8 mouse cellular contexts compared by ENCODE assay signal in the genomic region with DNA sequence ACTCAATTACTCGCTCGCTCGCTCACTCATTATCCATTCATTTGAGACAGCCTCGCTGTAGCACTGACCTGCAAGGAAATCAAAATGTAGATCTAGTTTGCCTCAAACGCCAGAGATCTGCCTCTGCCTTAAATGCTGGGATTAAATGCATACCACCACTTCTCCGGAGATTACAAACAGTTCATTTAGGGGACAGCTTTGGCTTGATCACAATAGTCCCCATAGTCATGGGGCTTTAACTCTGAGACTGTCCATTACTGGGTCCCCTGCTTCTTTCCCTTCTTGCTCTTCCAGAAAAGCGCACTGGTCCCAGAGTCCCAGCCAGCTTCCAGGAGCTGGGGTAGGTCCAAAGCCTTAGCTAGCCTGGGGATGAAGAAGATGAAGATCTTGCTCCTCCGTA. TPM values are rescaled to one million over a fixed set of nuclear protein-coding genes. Genes with fewer than 3 reads are reported as not detected.
DNase-seq lines count a peak whose midpoint lies in the region; ATAC-seq and TF ChIP-seq lines count a peak whose summit lies in the region.

AI854703 (plus strand) TSS at position 301 of the 400 bp plus-strand sequence.

- no peak within 1 kb of the TSS for H3K27ac ChIP-seq in forebrain, embryonic 11.5 days (ENCODE audit: low read depth, low read length)
- no peak within 1 kb of the TSS for H3K27ac ChIP-seq in neural tube, embryonic 13.5 days (replicated peaks)

- no peak for DNase-seq in lung, adult 2 months
- DNase-seq in lung, adult 18-20 months: no peak
- no peak for DNase-seq in forebrain, embryonic 11.5 days (ENCODE audit: low spot score)
- no peak for DNase-seq in layer of hippocampus, postnatal 36 days
- no peak for DNase-seq in spleen, postnatal 36 days (ENCODE audit: low spot score in 2 of 2)
- no peak for DNase-seq in cerebellum, postnatal 14 days
- no peak for DNase-seq in adrenal gland, postnatal 25 days

- 0 out of 2 replicates have a peak, but pooled peaks have one; percentile 3 for ATAC-seq in forebrain, embryonic 11.5 days (replicated peaks; ENCODE audit: low FRiP score)
- no peak for ATAC-seq in neural tube, embryonic 13.5 days (ENCODE audit: low read depth)

- H3K4me3 ChIP-seq in lung, adult 2 months (replicated peaks; ENCODE audit: extremely low read depth, low read depth, low read length): peak within 1 kb of the TSS; percentile 47
- peak within 1 kb of the TSS; percentile 40 for H3K4me3 ChIP-seq in forebrain, embryonic 11.5 days (ENCODE audit: low read depth, low read length)
- peak within 1 kb of the TSS; percentile 50 for H3K4me3 ChIP-seq in neural tube, embryonic 13.5 days

- no peak for TF ChIP-seq CTCF in lung, adult 2 months (IDR thresholded peaks at IDR 0.05; ENCODE audit: insufficient read depth, low read length)

- H3K36me3 ChIP-seq in forebrain, embryonic 11.5 days (ENCODE audit: control insufficient read depth, insufficient read depth, low read length): no peaks in the 10 kb centered on the region; the same call in 1 of the 2 replicates
- peaks cover 5% of the 10 kb centered on the region; the same call in 1 of the 2 replicates for H3K36me3 ChIP-seq in neural tube, embryonic 13.5 days

- no peaks in the 10 kb centered on the region for H3K4me1 ChIP-seq in lung, adult 2 months (ENCODE audit: control insufficient read depth, insufficient read depth, low read length)
- H3K4me1 ChIP-seq in forebrain, embryonic 11.5 days (replicated peaks; ENCODE audit: control insufficient read depth, insufficient read depth, low read length): peaks cover 2% of the 10 kb centered on the region; the same call in 1 of the 2 replicates
- peaks cover 29% of the 10 kb centered on the region for H3K4me1 ChIP-seq in neural tube, embryonic 13.5 days (replicated peaks)

- peaks cover 30% of the 10 kb centered on the region for H3K27me3 ChIP-seq in forebrain, embryonic 11.5 days (ENCODE audit: control insufficient read depth, insufficient read depth, low read length)
- peaks cover 42% of the 10 kb centered on the region for H3K27me3 ChIP-seq in neural tube, embryonic 13.5 days

- no peaks in the 10 kb centered on the region for H3K9me3 ChIP-seq in forebrain, embryonic 11.5 days (ENCODE audit: control insufficient read depth, low read length)
- H3K9me3 ChIP-seq in neural tube, embryonic 13.5 days: no peaks in the 10 kb centered on the region

- no peak for TF ChIP-seq POLR2A in lung, adult 2 months (IDR thresholded peaks at IDR 0.05; ENCODE audit: borderline replicate concordance, extremely low read depth, low read depth, low read length)

- peak within 1 kb of the TSS; percentile 70 for H3K4me2 ChIP-seq in forebrain, embryonic 11.5 days (ENCODE audit: low read depth, low read length, severe bottlenecking)
- H3K4me2 ChIP-seq in neural tube, embryonic 13.5 days: peak within 1 kb of the TSS; percentile 83

- H3K9ac ChIP-seq in forebrain, embryonic 11.5 days (ENCODE audit: low read length): peak within 1 kb of the TSS; percentile 49
- peak within 1 kb of the TSS; percentile 72 for H3K9ac ChIP-seq in neural tube, embryonic 13.5 days

- 47% methylated on average over 8 of the region's 8 CpGs for WGBS in lung, adult 2 months
- WGBS in forebrain, embryonic 11.5 days: 27% methylated on average over 8 of the region's 8 CpGs
- WGBS in neural tube, embryonic 13.5 days: 27% methylated on average over 8 of the region's 8 CpGs

RNA-seq across cellular contexts. Expression of gene AI854703, which starts in this region (rescaled TPM):
- polyA plus RNA-seq in lung, adult 2 months (2012; rRNA removed): 0.98 and 1.3 TPM in 2 replicates
- 0.48 and 0.60 TPM in 2 replicates for polyA plus RNA-seq in forebrain, embryonic 11.5 days (2014; fragmentation: Nextera tagmentation; extraction: Ambion mirVana)
- 10 to 100 TPM; 13.4 to 14.5 TPM for total RNA-seq in layer of hippocampus, postnatal 36 days (2021)
- 11.2 and 12.7 TPM in 2 replicates for polyA plus RNA-seq in neural tube, embryonic 13.5 days (2015; fragmentation: Nextera tagmentation; extraction: Ambion mirVana)
- 1.7 and 3.4 TPM in 2 replicates for total RNA-seq in adrenal gland, postnatal 25 days (2021)

Comparison
In these comparisons a context has a peak if more than half of its experiments do, and no peak if none do; other contexts are left out.
1. Peak in ATAC-seq, H3K4me3 ChIP-seq, H3K9ac ChIP-seq and H3K4me2 ChIP-seq in forebrain, embryonic 11.5 days; RNA of the gene not detected or under 1 TPM.